Mouse (Mus musculus): Measurements from ENCODE around the gene P2ry6. TPM values are rescaled to one million over a fixed set of nuclear protein-coding genes. Genes with fewer than 3 reads are reported as not detected.

Gene P2ry6
- polyA plus RNA-seq (2015; fragmentation: Nextera tagmentation; extraction: Ambion mirVana): 3.6 and 3.9 TPM in 2 replicates

DNA sequence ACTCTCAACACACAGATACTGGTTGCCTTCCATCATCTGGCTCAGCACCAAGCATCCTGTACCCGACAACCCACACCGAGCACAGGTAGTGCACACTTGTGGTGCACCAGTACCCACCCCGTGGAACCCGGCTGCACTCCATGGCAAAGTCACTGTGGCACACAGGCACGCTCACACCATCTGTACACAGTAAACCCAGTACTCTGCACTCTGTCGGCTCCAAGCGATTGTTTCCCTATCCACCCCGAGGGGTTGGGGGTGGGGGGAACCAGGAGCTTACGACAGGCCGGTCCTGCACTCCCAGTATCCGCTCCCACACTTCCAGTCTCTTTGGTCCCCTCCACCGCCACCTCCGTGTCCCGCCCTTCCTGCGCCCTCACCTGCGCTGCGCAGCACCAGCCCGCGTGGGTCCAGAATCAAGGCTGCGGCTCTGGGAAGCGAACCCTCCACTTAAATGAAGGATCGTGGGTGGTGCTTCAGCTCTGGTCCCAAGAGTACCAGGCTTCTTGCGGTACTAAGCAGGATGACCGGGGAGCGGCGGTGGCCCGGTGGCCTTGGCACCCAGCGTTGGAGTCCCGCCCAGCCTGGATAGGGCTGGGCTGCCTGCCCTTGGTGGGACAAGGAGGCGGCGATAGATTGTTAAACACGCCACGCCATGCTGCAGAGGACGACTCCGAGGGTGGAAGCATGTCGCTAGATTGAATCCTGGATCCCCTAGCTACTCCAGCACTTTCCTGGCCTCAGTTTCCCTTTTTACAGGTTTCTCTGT is at the start of gene P2ry6:
TSS of gene P2ry6 (minus strand) at position 515 of the 769 bp plus-strand sequence.
- peak; percentile 57 for ATAC-seq (ENCODE audit: low read depth)
- no peaks in the 10 kb centered on the region for H3K36me3 ChIP-seq
- H3K27ac ChIP-seq (replicated peaks): no peak within 1 kb of the TSS
- H3K4me3 ChIP-seq: peak within 1 kb of the TSS; percentile 34
- H3K9ac ChIP-seq: peak within 1 kb of the TSS; percentile 62
- no peaks in the 10 kb centered on the region for H3K9me3 ChIP-seq
- WGBS: 3% methylated on average over 36 of the region's 36 CpGs
- H3K27me3 ChIP-seq: peaks cover 41% of the 10 kb centered on the region
- peak within 1 kb of the TSS; percentile 55 for H3K4me2 ChIP-seq
- H3K4me1 ChIP-seq (replicated peaks): peaks cover 18% of the 10 kb centered on the region

DNA sequence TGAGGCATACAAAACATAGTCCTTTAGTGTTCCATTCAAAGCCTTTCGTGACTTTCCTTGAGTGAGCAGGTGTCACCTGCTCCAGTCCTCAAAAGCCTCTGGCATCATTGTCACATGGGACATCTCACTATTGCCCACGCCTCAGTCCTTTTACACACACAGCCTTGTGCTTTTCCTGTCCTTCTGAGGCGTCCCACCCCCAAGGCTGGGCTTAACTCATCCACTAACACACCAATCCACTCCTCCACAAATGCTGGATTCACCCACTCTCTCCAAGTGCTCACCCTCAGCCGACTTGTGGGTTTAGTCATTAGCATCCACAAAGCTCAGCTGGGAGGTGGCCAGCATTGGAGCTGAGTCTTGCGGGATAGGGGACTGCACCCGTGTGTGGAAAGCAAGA is 43.0 kb upstream of the P2ry6 start:
- no peaks in the 10 kb centered on the region for H3K36me3 ChIP-seq
- WGBS: 65% methylated on average over 6 of the region's 6 CpGs
- H3K9me3 ChIP-seq: no peaks in the 10 kb centered on the region
- H3K4me3 ChIP-seq: no peak overlapping the region
- H3K27me3 ChIP-seq: peaks cover 30% of the 10 kb centered on the region
- 0 out of 2 replicates have a peak, but pooled peaks have one; percentile 3 for ATAC-seq (ENCODE audit: low read depth)
- no peak overlapping the region for H3K4me2 ChIP-seq
- no peak overlapping the region for H3K9ac ChIP-seq
- peaks cover 28% of the 10 kb centered on the region for H3K4me1 ChIP-seq (replicated peaks)
- H3K27ac ChIP-seq (replicated peaks): 0 out of 2 replicates have a peak overlapping the region, but pooled peaks have one; percentile 23

DNA sequence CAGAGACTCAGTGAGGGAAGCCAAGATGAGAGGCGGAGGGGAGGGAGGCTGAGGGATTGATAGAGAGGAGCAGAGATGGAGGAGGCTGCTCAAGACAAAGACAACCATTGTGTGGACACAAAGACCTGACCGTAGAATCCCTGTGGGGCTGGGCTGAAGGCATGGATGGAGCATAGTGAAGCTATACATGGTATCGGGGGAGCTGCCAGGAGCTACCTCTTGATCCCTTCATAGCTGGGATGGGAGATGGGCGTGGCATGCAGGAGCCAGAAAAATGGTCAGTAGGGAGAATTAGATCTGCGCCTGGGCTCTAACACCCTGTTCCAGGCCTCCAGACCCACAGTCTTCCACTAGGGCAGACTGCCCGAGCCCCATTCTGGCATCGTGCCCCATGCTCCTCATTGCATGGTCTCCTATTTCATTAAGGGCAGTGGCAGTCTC is 42.6 kb upstream of the P2ry6 start:
- H3K36me3 ChIP-seq: no peaks in the 10 kb centered on the region
- H3K9ac ChIP-seq: no peak overlapping the region
- no peak overlapping the region for H3K4me3 ChIP-seq
- H3K4me1 ChIP-seq (replicated peaks): peaks cover 33% of the 10 kb centered on the region
- H3K4me2 ChIP-seq: no peak overlapping the region
- 0 out of 2 replicates have a peak overlapping the region, but pooled peaks have one; percentile 23 for H3K27ac ChIP-seq (replicated peaks)
- 65% methylated on average over 7 of the region's 7 CpGs for WGBS
- no peaks in the 10 kb centered on the region for H3K9me3 ChIP-seq
- peaks cover 34% of the 10 kb centered on the region for H3K27me3 ChIP-seq
- ATAC-seq (ENCODE audit: low read depth): peak; percentile 56; the same call in 1 of the 2 replicates

DNA sequence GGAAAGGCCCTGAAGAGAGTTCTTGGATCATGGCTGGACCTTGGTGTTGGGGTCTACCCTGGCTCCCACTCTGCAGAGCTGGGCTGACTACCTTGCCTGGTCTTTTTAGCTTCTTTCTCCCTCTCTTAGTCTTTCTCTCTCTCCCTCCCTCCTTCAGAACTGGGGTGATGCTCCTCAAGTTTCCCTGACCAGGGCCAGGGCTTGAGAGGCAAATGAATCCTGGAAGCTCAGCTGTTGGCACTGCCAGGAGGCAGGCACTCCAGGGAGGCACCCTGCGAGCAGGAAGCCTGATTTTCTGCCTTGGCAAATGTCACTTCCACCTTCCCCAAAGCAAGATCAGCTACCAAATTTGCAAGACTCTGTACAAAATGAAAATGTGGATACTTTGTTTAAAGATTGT is 40.5 kb upstream of the P2ry6 start:
- Histone ChIP-seq H3K4me2 (no peak overlapping the region), H3K27ac (replicated peaks) (0 out of 2 replicates have a peak overlapping the region, but pooled peaks have one; percentile 0), H3K27me3 (peaks cover 55% of the 10 kb centered on the region), H3K36me3 (no peaks in the 10 kb centered on the region), H3K9me3 (no peaks in the 10 kb centered on the region), H3K4me1 (replicated peaks) (peaks cover 41% of the 10 kb centered on the region), H3K4me3 (no peak overlapping the region), H3K9ac (no peak overlapping the region)
- 56% methylated on average over 1 of the region's 1 CpGs for WGBS
- no peak for ATAC-seq (ENCODE audit: low read depth)

DNA sequence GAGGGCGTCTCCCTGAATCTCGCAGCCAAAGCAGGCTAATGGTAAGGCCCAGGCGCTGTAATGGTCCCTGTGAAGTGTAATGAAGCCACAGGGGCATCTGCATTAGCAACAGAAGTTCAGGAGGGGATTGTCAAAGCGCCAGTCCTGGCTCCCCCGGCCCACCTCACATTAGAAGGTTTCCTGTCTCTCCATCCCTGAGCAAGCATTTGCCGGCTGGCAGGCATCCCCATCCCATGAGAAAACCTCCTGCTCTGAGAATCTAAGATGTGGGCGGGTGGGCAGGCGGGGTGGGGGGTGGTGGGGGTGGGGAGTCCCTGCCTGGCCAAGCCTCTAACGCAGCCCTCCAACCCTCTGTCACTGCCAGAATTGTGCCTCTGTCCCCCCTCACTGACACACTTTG is 39.6 kb upstream of the P2ry6 start:
- H3K36me3 ChIP-seq: no peaks in the 10 kb centered on the region
- H3K27ac ChIP-seq (replicated peaks): peak overlapping the region; percentile 0; the same call in 1 of the 2 replicates
- peaks cover 41% of the 10 kb centered on the region for H3K4me1 ChIP-seq (replicated peaks)
- peaks cover 64% of the 10 kb centered on the region for H3K27me3 ChIP-seq
- H3K4me3 ChIP-seq: no peak overlapping the region
- no peak for ATAC-seq (ENCODE audit: low read depth)
- 10% methylated on average over 9 of the region's 9 CpGs for WGBS
- no peak overlapping the region for H3K4me2 ChIP-seq
- H3K9ac ChIP-seq: no peak overlapping the region
- no peaks in the 10 kb centered on the region for H3K9me3 ChIP-seq

DNA sequence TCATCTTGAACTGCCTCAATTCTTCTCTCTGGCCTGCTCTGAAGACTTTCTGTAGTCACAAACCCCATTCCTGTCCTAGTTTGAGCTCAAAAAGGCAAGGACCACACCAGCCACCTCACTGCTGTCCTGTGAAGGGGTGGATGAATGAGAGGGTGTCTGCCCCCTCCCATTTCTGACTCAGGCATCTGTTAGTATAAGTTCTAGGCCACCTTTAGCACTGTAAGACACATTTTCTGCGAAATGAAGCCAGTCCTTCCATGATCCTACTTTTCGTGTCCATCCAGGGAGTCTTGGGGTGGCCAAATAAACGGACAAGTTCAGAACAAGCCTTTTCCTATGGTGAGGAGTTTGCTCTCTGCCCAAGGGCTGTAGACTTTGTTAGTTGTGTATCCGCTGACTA is 38.1 kb upstream of the P2ry6 start, which contains the start of gene P2ry2:
TSS of gene P2ry2 (minus strand) at position 326 of the 400 bp plus-strand sequence.
- Histone ChIP-seq H3K36me3 (no peaks in the 10 kb centered on the region), H3K4me3 (peak within 1 kb of the TSS; percentile 45), H3K9me3 (no peaks in the 10 kb centered on the region), H3K9ac (peak within 1 kb of the TSS; percentile 64), H3K27ac (replicated peaks) (no peak within 1 kb of the TSS), H3K4me1 (replicated peaks) (peaks cover 38% of the 10 kb centered on the region), H3K27me3 (peaks cover 79% of the 10 kb centered on the region), H3K4me2 (peak within 1 kb of the TSS; percentile 97)
- no peak for ATAC-seq (ENCODE audit: low read depth)
- 72% methylated on average over 4 of the region's 4 CpGs for WGBS

DNA sequence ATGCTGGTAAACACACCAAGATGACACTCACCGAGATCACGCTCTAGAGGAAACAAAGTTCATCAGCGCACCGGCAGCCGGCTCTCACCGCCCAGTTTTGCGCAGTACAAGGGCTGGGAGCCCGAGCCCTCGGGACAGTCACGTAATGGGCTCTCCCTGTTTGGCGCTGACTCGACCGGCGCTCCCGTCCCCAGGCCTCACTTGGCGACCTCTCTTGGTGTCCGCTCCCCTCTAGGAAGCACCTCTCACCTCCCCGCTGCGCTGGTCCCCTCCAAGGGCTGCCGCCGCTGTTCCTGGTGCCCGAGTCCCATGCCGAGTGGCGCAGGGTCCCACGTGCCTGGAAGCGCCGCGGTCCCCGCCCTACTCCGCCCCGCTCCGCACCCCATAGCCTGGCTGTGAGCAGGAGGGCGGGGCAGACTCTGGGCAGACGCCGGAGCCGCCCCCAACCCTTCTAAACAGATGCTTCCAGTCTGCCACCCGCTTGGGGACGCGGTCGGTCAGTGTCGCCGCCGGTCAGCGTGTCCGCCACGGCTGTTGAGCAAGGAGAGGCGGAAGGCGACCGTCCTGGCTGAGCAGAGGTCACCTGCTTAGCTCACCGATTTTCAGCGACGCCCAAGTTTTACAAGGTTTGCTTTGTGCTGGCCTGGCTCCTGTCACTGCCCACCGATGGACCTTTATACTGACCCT is 37.4 kb upstream of the P2ry6 start:
- peak; percentile 92 for ATAC-seq (ENCODE audit: low read depth)
- Histone ChIP-seq H3K27me3 (peaks cover 81% of the 10 kb centered on the region), H3K4me1 (replicated peaks) (peaks cover 31% of the 10 kb centered on the region), H3K4me3 (peak overlapping the region; percentile 45), H3K4me2 (peak overlapping the region; percentile 97), H3K36me3 (no peaks in the 10 kb centered on the region), H3K9ac (peak overlapping the region; percentile 64), H3K27ac (replicated peaks) (no peak overlapping the region), H3K9me3 (no peaks in the 10 kb centered on the region)
- under 1% methylated on average over 53 of the region's 53 CpGs for WGBS

DNA sequence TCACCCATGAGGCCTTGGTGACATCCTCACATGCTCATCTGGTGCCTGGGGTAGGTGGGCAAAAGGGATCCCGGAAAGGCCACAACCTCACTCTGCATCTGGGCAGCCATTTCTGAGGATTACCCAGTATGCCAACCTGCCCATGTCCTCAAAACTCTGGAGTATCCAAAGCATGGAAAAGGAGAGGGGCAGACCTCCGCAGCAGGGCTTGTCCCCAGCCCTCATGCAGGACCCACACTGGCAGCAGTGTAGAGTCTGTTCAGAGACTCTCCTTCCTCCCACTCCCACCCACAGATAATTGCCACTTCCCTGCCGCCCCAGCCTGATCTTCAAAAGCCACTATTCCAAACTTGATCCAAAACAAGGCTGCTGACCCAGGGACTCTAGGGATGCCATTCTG is 36.3 kb upstream of the P2ry6 start:
- H3K36me3 ChIP-seq: no peaks in the 10 kb centered on the region
- WGBS: 63% methylated on average over 3 of the region's 3 CpGs
- H3K9ac ChIP-seq: 0 out of 2 replicates have a peak overlapping the region, but pooled peaks have one; percentile 17
- H3K27me3 ChIP-seq: peaks cover 79% of the 10 kb centered on the region
- H3K4me3 ChIP-seq: no peak overlapping the region
- no peak for ATAC-seq (ENCODE audit: low read depth)
- no peak overlapping the region; the same call in 1 of the 2 replicates for H3K4me2 ChIP-seq
- no peak overlapping the region for H3K27ac ChIP-seq (replicated peaks)
- H3K9me3 ChIP-seq: no peaks in the 10 kb centered on the region
- peaks cover 29% of the 10 kb centered on the region for H3K4me1 ChIP-seq (replicated peaks)

DNA sequence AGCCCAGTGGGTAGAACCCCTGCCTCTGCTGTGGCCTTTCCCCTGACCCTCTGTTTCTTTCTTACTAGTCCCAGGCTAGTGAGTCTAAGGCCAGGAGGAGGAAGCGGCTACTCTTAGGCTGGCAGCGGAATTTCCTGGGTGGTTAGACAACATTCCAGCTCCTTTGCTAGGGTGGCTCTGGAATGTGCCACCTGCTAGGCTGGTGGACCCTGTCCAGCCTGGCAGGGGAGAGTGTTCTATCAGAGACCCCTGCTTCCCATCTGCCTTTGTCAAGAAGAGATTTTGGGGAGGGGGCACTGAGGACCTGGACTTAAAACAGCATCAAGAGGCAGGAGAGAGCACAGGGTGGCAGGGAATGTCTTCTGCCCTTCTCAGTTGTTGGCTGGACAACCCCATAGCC is 31.8 kb upstream of the P2ry6 start:
- H3K9me3 ChIP-seq: no peaks in the 10 kb centered on the region
- no peak overlapping the region for H3K4me2 ChIP-seq
- H3K36me3 ChIP-seq: no peaks in the 10 kb centered on the region
- no peak overlapping the region for H3K9ac ChIP-seq
- WGBS: 79% methylated on average over 2 of the region's 2 CpGs
- ATAC-seq (ENCODE audit: low read depth): no peak
- 0 out of 2 replicates have a peak, but pooled peaks cover under 1% of the 10 kb centered on the region for H3K4me1 ChIP-seq (replicated peaks)
- H3K27me3 ChIP-seq: peaks cover 41% of the 10 kb centered on the region
- H3K27ac ChIP-seq (replicated peaks): no peak overlapping the region
- H3K4me3 ChIP-seq: no peak overlapping the region

DNA sequence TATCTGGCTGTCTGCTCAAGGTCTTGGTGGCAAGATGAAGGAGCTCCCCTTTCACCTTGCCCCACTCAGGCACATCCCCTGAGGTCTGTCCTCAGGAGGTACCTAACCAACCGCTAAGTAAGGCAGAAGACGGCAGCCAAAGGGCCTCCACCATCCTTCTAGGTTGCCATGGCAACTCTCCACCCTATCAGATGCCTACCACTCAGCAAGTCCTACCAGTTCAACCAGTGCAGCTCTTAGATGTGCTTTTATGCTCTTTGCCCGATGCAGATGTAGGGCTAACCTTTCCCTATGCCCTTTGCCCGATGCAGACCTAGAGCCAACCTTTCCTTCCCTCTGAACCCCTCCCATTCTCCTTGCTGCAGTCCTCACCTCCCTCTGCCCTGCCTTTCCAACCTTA is 30.7 kb upstream of the P2ry6 start:
- Histone ChIP-seq H3K36me3 (no peaks in the 10 kb centered on the region), H3K4me3 (no peak overlapping the region), H3K27ac (replicated peaks) (no peak overlapping the region), H3K27me3 (peaks cover 30% of the 10 kb centered on the region), H3K4me1 (replicated peaks) (no peaks in the 10 kb centered on the region), H3K9me3 (no peaks in the 10 kb centered on the region), H3K4me2 (no peak overlapping the region), H3K9ac (no peak overlapping the region)
- 59% methylated on average over 4 of the region's 4 CpGs for WGBS
- ATAC-seq (ENCODE audit: low read depth): no peak

DNA sequence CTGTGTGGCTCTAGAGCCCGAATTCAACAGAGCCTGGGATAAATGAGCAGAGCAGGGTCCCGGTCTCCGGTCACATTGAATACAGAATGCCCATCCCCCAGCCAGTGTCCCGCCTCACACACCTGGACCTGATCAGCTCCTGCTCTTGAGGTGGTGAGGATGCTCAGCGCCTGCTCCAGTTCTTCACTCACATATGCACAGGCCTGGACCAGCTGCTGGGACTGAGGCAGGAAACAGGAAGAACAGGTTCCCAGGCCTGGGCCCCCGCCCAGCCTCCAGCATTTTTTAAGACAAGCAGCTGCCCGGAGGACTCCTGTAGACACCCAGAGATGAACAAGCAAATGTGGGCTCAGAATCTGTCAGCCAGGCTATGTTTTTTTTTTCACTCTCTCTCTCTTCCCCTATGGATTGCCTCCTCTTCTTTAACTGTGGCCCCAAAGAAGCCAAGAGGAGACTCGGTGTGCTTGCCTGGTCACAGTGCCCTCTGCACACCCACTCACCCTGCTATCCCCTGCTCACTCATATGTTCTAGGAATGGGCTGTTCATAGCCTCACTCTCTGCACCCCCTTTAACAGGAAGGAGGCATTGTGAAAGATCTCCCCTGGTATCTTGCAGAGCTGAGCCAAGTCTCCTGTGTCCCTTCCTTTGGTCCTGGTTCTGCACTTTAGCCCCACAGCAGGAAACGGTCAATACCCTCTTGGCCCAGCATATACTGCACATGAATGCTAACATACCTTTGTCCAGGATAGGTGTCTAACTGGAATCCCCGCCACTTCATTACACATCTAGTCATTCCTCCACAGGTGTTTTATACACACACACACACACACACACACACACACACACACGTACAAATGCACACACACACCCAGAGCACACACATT is 29.2 kb upstream of the P2ry6 start:
- 79% methylated on average over 11 of the region's 11 CpGs for WGBS

More for the DNA sequence above, 29.2 kb upstream of the P2ry6 start:
- Histone ChIP-seq H3K36me3 (no peaks in the 10 kb centered on the region), H3K4me3 (no peak overlapping the region), H3K9me3 (no peaks in the 10 kb centered on the region), H3K9ac (no peak overlapping the region), H3K4me1 (replicated peaks) (no peaks in the 10 kb centered on the region), H3K4me2 (no peak overlapping the region), H3K27me3 (peaks cover 16% of the 10 kb centered on the region), H3K27ac (replicated peaks) (no peak overlapping the region)
- ATAC-seq (ENCODE audit: low read depth): no peak
